Mouse (Mus musculus) limb, embryonic 14.5 days (tissue): ENCODE results near the gene Olfr1370. TPM values are rescaled to one million over a fixed set of nuclear protein-coding genes. Genes with fewer than 3 reads are reported as not detected.
"Not testable (repeated sequence)": the region's sequence is repeated elsewhere in the genome, so short reads cannot be mapped to it uniquely, and the experiment has no call there.

Experiments used
- ATAC-seq: fragments of 200-750 bp; cut with Nextera tagmentation; 2 replicates; pipeline ENCODE4 v1.8.0; 2017; ENCODE audit warnings: low read depth, moderate number of reproducible peaks, moderate TSS enrichment; ENCODE audit not compliant: low FRiP score
- DNase-seq: peaks from one replicate; pipeline ENCODE4 v3.0.0-alpha.2; 2015; ENCODE audit warnings: low spot score
- H3K27ac ChIP-seq: fragments of 300-500 bp; sonication (generic); replicated peaks from 2 replicates; pipeline ENCODE4 v1.5.1; 2014; ENCODE audit warnings: low read depth, mild to moderate bottlenecking, low read length, moderate library complexity, mixed read lengths
- H3K27me3 ChIP-seq: fragments of 300-500 bp; sonication (generic); 2 replicates; pipeline ENCODE4 v1.6.1; 2014; ENCODE audit warnings: low read length, mixed read lengths; ENCODE audit not compliant: control insufficient read depth, insufficient read depth
- H3K36me3 ChIP-seq: fragments of 300-500 bp; sonication (generic); 2 replicates; pipeline ENCODE4 v1.6.1; 2014; ENCODE audit warnings: mild to moderate bottlenecking, low read length, moderate library complexity, mixed read lengths; ENCODE audit not compliant: control insufficient read depth, insufficient read depth
- H3K4me1 ChIP-seq: fragments of 300-500 bp; sonication (generic); 2 replicates; pipeline ENCODE4 v1.6.1; 2014; ENCODE audit warnings: antibody characterized with exemption, low read length, mixed read lengths; ENCODE audit not compliant: control insufficient read depth, insufficient read depth
- H3K4me2 ChIP-seq: fragments of 300-500 bp; sonication (generic); replicated peaks from 2 replicates; pipeline ENCODE4 v1.6.1; 2014; ENCODE audit warnings: low read depth, mild to moderate bottlenecking, low read length, moderate library complexity; ENCODE audit not compliant: severe bottlenecking
- H3K4me3 ChIP-seq: fragments of 300-500 bp; sonication (generic); replicated peaks from 2 replicates; pipeline ENCODE4 v1.5.1; 2014; ENCODE audit warnings: low read length
- H3K9ac ChIP-seq: fragments of 300-500 bp; sonication (generic); 2 replicates; pipeline ENCODE4 v1.6.1; 2014; ENCODE audit warnings: mild to moderate bottlenecking, low read depth, low read length, moderate library complexity; ENCODE audit not compliant: severe bottlenecking
- H3K9me3 ChIP-seq: fragments of 300-500 bp; sonication (generic); 2 replicates; pipeline ENCODE4 v1.6.1; 2016; ENCODE audit warnings: low read length; ENCODE audit not compliant: control insufficient read depth
- POLR2A ChIP-seq: fragments of 200-500 bp; IDR thresholded peaks from 2 replicates; pipeline ENCODE4 v1.8.0; 2012; ENCODE audit warnings: inconsistent platforms, mild to moderate bottlenecking, moderate library complexity, borderline replicate concordance; ENCODE audit not compliant: insufficient read depth, insufficient read length; ENCODE audit errors: extremely low read depth
- WGBS: fragments of 180-500 bp; shearing (Covaris S2); extraction: QIAGEN DNeasy Blood & Tissue Kit; methylation state at CpG from one replicate; pipeline ENCODE4 v1.1.7; 2014; 5-methylcytosine and 5-hydroxymethylcytosine counted together
- polyA plus RNA-seq, 2 experiments: library from polyadenylated mRNA; depleted of rRNA in 1 of 2; stranded (reverse) in 1 of 2; unstranded in 1 of 2; fragments of >200 nt; fragmentation: Nextera tagmentation in 1 of 2; extraction: Ambion mirVana in 1 of 2; gene quantifications; 2 replicates each; pipeline versions ENCODE4 v1.2.1 to v1.2.3; 2012 to 2014

Gene Olfr1370
- polyA plus RNA-seq (2012; rRNA removed) (not detected in 2 replicates), polyA plus RNA-seq (2014; fragmentation: Nextera tagmentation; extraction: Ambion mirVana) (not detected in 2 replicates)

DNA sequence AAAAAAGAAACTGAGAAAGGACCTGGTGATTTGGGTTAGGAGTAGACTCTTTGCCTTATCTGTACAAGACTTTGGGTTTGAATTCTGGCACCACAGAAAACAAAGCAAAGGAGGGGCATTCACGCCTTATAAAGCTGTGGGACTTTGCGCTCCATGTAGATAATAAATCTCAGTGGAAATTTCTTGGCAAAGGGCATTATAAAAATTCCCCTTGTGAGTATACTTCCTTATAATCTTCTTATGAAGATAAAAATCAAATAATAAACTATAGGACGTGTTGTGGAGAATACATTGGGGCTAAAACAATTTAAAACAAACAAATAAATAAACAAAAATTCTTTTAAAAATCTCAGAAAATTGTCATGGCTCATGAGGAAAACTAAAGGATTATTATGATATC, at the start of gene Olfr1370:
Gene Olfr1370, minus strand, starts transcription at position 101 of the 400 bp plus-strand sequence.
- TF ChIP-seq POLR2A, result no peak
- no peak within 1 kb of the TSS for H3K9ac ChIP-seq
- H3K9me3 ChIP-seq, result no peaks in the 10 kb centered on the region
- H3K27ac ChIP-seq, result no peak within 1 kb of the TSS
- no peaks in the 10 kb centered on the region for H3K36me3 ChIP-seq
- no peak for ATAC-seq
- H3K27me3 ChIP-seq, result no peaks in the 10 kb centered on the region
- H3K4me1 ChIP-seq, result no peaks in the 10 kb centered on the region
- no peak within 1 kb of the TSS for H3K4me2 ChIP-seq
- no peak within 1 kb of the TSS for H3K4me3 ChIP-seq
- WGBS, result 67% methylated on average over 3 of the region's 3 CpGs
- no peak for DNase-seq

DNA sequence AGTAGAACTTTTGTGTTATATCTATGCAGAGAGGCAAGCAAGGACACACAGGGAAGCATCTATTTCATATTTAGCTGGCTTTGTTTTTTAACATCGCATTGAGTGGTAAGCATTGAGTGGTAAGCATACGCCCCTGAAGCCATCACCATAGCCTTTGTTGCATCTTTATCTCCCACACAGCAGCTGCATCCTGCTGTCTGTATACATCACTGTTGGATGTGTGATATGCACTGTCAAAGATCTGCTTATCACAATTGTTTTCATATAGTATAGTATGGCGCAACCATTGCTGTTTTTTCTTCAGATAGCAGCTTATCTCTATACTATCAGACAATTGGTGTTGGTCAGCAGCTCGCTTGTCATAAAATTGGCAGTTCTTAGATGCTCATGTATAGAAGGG, 39.4 kb upstream of the Olfr1370 start:
- Histone ChIP-seq H3K4me2 (no peak overlapping the region), H3K27me3 (no peaks in the 10 kb centered on the region), H3K4me3 (no peak overlapping the region), H3K9ac (no peak overlapping the region), H3K4me1 (no peaks in the 10 kb centered on the region), H3K9me3 (no peaks in the 10 kb centered on the region), H3K36me3 (no peaks in the 10 kb centered on the region), H3K27ac (no peak overlapping the region)
- ATAC-seq, result no peak
- DNase-seq, result no peak
- 87% methylated on average over 4 of the region's 4 CpGs for WGBS
- no peak for TF ChIP-seq POLR2A

DNA sequence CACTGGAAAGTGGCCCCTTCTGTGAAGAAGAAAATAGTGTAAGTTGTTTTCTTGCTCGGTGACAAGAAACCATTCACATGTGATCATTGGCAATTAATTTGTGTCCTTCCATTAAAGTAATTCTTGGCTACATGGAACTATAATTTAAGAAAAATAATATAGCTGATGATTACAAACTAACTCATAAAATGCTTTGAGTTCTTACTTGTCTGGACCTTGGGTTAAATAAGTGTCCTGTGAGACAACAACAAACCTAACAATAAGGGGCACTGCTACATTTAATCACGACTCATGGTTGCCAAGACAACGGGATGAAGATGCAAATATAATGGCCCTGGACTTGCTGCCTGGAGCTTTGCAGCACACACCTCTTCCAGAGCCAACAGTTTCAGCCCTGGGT, 36.4 kb upstream of the Olfr1370 start, which contains the start of gene Olfr1369-ps1:
Gene Olfr1369-ps1, plus strand, starts transcription at position 301 of the 400 bp plus-strand sequence.
- H3K27ac ChIP-seq, DNase-seq, H3K4me1 ChIP-seq, ATAC-seq, H3K9ac ChIP-seq, H3K4me3 ChIP-seq, H3K9me3 ChIP-seq, H3K36me3 ChIP-seq, H3K4me2 ChIP-seq, H3K27me3 ChIP-seq: not testable (repeated sequence)
- 79% methylated on average over 3 of the region's 3 CpGs for WGBS

DNA sequence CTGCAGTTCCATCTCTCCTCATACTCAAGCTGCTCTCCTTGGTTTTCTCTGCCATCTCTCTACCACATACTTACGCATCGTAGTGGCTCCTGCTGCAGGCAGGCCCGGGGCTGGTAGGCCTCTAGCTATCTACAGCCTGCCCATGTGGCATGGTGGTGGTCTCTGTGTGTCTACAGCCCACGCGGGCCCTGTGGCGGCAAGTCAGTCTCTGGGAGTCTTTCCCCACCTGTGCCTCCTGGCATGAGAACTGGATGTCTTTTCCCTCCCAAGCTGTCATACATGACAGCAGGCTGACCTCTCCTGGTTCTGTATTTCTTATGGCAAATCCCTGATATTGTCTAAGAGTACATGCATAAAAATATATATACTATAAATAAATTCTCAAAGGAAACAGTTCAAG, 35.7 kb upstream of the Olfr1370 start:
- ATAC-seq (no peak), DNase-seq (no peak)
- 92% methylated on average over 6 of the region's 6 CpGs for WGBS
- H3K27ac ChIP-seq, result no peak overlapping the region
- H3K9me3 ChIP-seq, result no peaks in the 10 kb centered on the region
- no peak for TF ChIP-seq POLR2A
- H3K36me3 ChIP-seq, result no peaks in the 10 kb centered on the region
- no peak overlapping the region for H3K4me2 ChIP-seq
- no peak overlapping the region for H3K9ac ChIP-seq
- no peak overlapping the region for H3K4me3 ChIP-seq
- no peaks in the 10 kb centered on the region for H3K4me1 ChIP-seq
- H3K27me3 ChIP-seq, result no peaks in the 10 kb centered on the region

DNA sequence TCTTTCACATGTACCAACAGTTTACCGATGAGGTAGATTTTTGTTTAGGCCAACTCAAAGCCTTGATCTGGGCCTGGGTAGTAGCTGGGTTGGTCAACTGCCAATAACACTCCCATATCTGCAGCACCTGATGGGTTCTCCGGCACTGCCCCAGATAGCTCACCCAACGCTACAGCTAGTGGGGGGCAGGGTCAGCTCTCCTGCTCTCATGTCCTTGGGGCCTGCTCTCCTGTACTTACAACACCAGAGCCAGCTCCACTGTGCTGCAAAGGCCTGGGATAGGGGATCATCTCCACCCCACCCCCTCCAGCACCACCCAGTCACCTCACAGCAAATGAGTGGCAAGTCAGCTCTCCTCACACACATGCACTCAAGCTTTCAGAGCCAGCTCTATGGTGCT, 35.0 kb upstream of the Olfr1370 start:
- no peak overlapping the region for H3K27ac ChIP-seq
- H3K9me3 ChIP-seq, result no peaks in the 10 kb centered on the region
- DNase-seq, result no peak
- no peaks in the 10 kb centered on the region for H3K27me3 ChIP-seq
- no peaks in the 10 kb centered on the region for H3K4me1 ChIP-seq
- 92% methylated on average over 3 of the region's 3 CpGs for WGBS
- no peak overlapping the region for H3K4me2 ChIP-seq
- ATAC-seq, result no peak
- no peaks in the 10 kb centered on the region for H3K36me3 ChIP-seq
- H3K4me3 ChIP-seq, result no peak overlapping the region
- no peak overlapping the region for H3K9ac ChIP-seq
- no peak for TF ChIP-seq POLR2A

DNA sequence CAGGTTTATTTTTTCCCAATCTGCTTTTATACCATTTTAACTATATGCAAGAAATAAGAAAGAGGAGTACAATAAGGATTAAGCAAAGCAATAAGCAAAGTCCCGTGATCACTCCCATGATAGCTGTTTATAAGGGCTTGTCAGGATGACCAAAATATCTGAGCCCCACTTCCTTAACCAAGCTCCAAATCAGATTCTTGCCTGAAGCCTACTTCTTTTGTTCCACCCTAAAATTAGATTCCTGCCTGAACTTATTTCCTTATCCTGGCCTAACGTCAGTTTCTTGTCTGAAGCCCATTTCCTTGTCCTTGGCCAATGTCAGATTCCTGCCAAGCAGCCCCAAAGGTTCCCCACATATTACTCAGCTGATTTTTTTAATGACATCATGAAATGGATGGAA, 7.9 kb upstream of the Olfr1370 start:
- no peak for DNase-seq
- no peaks in the 10 kb centered on the region for H3K36me3 ChIP-seq
- H3K9ac ChIP-seq, result no peak overlapping the region
- no peaks in the 10 kb centered on the region for H3K27me3 ChIP-seq
- no peak for TF ChIP-seq POLR2A
- H3K27ac ChIP-seq, result no peak overlapping the region
- WGBS, result 74% methylated on average over 2 of the region's 2 CpGs
- no peaks in the 10 kb centered on the region for H3K4me1 ChIP-seq
- H3K4me3 ChIP-seq, result no peak overlapping the region
- ATAC-seq, result no peak
- H3K9me3 ChIP-seq, result no peaks in the 10 kb centered on the region
- no peak overlapping the region for H3K4me2 ChIP-seq
